Mouse (Mus musculus): ENCODE data around the gene Tgm5.
A peak's percentile ranks its signal among the peaks of the same experiment; 100 is the strongest.
"Not testable (repeated sequence)": the region's sequence is repeated elsewhere in the genome, so short reads cannot be mapped to it uniquely, and the experiment has no call there.

Gene Tgm5

DNA sequence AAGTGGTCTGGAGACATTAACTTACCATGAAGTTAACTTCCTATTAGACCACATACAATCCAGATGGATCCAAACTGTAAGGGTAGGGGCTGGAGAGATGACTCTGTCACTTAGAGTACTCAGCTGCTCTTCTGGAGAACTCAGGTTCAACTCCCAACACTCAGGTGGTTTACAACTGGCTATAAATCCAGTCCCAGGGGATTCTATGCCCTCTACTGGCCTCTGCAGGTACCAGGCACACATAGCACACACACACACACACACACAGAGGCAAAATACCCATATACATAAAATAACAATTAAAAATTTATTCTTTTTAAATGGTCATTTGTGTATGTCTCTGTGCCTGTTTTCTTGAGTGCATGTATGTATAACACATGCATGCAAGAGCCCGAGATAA is 46.3 kb downstream of the Tgm5 start:
- DNase-seq = no peak

DNA sequence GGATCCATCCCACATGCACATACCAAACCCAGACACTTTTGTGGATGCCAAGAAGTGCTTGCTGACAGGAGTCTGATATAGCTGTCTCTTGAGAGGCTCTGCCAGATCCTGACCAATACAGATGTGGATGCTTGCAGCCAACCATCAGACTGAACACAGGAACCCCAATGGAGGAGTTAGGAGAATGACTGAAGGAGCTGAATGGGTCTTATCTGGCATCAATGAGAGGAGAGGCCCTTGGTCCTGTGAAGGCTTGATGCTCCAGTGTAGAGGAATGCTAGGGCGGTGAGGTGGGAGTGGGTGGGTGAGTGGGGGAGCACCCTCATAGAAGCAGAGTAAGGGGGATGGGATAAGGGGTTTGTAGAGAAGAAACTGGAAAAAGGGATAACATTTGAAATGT is 46.8 kb downstream of the Tgm5 start:
- not testable (repeated sequence) for DNase-seq

DNA sequence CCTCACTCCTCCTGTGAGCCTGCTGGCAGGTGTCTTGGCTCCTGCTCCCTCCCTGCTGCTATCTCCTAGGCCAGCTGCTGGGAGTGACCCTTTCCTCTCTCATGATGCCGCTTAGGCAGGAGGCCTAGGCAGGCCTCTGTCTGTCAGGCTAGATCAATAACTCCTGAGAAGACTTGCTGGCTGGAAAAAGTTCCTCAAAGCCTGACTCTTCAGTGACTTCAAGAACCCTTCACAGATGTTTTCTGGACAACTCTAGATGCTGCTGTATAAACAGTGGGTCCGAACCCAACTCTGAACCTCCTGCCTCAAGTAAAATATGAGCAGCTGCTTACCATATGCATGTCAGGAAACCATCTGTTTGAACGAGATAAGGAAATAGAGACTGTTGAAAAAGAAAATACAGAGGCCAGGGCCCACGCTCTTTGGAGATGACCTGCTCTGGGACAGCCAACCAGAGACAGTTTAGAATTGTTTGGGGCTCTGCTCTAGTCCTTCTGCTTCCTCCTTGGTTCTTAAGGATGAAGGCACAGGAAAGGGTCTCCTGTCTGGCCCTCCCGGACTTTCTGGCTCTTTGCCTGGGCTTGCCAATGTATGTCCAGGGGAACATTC is 48.8 kb downstream of the Tgm5 start, which contains the start of gene Epb42:
Epb42 (minus strand) TSS at position 340 of the 609 bp plus-strand sequence.
- DNase-seq = no peak

DNA sequence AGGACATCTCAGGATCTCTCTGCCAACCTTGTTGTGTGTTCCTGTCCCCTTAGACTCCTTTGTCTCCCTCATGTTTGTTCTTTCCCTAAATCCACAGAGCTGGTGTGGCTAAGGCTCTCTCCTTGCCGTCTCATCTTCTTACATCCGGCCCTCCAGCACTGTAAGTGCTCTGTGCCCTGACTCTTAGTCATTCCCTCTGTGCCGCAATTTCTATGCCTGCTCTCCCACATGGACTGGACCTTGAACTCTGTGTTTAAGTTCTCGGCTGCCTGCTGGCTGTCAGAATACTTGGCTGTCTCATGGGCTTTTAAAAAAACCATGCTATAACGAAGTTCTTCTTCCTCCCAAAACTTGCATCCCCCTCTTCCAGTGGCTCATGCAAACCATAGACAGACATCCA is 62.7 kb downstream of the Tgm5 start:
- DNase-seq = no peak

DNA sequence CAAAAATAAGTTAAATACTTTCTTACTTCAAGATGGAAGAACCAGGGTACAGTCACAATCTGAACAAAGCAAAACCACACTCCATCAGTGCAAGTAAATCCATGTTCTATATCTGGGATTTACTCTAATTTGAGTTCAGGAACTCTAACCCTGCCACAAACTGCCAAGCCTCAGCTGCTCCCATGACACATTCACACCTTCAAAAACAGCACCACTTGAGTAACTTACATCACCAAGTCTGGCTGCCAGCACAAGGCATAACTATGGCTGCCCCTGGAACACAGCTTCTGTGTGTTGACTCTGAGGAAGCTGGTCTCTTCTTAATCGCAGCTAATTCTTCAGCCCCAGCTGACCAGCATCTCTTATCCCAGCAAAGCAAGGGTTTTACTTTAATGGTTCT is 68.5 kb downstream of the Tgm5 start:
- DNase-seq = no peak

DNA sequence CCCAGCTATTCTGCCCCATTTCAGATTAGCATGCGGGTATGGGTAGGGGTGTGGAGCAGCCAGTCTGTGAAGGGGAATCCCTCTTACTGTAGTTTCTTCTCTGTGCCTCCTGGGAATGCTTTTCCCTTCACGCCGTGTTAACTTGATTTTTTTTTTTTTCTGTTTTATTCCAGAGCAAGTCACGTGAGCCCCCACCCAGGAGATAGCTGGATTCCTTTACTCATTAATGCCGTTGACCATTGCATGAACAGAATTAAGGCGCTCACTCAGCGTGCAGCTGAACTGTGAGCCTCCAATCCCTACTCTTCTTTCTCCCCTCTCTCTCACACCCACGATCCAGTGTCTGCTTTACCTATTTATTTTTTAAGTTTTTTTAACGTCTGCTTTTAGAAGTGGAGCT is 69.4 kb downstream of the Tgm5 start:
- DNase-seq = no peak

DNA sequence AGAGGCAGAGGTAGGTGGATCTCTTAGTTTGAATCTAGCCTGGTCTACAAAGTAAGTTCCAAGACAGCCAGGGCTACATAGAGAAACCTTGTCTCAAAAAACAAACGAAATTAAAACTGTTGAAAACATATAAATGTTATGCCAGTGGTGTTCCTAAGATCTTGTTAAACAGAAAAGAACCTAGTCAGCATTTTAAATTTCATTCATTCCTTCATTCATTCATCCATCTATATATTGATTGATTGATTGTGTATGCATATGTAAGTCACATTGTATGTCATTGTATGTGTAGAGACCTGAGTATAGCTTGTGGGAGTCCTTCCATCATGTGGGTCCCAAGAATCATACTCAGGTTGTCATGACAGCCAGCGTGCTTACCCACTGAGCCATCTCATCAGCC is 70.1 kb downstream of the Tgm5 start:
- no peak for DNase-seq

DNA sequence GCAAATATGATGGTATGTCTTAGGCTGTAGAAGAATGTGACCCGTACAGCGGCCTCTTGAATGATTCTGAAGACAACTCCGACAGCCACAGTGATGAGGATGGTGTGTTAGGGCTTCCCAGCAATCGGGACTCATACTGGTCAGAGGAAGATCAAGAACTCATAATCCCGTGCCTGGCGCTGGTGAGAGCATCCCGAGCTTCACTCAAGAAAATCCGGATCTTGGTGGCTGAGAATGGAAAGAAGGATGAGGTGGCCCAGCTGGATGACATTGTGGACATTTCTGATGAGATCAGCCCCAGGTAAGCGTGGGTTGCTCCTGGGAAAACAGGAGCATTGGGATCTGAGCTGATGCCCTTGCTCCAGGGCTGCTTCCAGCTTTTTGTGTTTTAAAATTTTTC is 73.0 kb downstream of the Tgm5 start:
- DNase-seq = no peak

DNA sequence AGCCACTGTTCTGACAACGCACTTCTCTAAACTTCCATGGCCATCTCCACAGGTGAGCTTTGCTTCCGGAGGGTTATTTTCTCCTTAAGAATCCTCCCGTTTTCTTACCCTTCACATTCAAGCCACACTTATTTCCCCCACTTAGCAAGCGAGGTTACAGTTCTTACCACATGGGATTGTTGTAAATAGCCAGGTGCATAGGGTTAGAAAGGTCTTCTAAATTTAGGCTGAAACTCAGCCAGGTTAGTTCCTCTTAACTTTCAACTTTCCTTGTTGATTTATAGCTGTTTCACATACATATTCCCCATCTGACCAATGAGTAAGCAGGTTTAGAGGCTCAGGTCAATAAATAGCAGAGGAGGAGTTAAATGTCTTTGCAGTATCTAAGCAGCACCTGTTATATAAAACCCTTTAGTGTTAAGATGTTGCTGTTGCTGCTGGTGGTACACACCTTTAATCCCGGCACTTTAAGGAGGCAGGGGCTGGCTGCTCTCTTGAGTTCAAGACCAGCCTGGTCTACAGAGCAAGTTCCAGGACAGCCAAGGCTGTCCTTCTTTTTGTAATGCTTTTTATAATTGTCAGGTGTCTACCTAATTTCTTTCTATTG is 76.5 kb downstream of the Tgm5 start:
- no peak for DNase-seq

DNA sequence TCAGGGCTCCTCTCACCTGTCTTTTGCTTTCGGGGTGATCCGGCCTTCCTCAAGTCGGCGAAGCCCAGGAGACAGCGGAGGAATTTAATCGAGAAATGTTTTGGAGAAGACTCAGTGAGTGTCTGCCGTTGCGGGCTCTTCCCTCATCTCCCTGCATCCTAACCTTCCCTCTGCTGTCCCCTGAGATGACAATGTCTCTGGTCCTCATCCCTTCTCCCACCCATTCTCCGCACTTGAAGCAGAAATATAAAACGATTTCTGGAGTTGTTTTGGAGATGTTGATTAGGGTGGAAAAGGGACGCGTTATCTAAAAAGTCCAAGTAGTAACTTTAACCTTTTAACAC is 77.0 kb downstream of the Tgm5 start:
- DNase-seq = no peak

DNA sequence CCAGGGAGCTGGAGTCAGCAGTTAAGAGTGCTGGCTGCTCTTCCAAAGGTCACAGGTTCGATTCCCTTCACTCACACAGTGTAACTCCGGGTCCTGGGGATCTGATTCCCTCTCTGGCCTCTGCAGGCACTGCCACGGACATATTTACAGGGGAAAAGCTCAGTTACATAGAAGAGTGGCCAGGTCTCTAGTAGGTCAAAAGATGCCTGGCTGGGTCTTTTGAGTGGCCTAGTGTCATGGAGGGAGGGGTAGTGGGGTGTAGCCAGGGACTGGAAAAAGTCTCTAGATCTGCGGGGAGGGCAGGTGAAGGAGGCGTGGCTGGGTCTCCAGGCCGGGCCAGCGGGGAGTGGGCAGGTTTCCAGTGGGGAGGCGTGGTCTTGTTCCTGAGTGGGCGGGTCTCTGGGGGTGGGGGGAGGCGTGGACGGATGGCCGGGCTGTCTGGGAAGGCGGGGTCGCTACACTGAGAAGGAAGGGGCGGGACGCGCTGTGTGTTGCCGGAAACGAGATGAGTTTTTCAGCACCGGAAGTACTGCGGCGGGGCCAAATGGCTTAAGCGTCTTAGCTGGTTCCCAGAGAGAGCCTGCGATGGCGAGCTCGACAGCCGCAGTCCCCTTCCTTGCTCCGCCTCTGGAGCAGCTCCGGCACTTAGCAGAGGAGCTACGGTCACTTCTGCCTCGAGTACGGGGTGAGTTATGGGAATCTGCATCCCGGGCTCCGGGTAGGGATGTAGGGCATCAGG is 77.5 kb downstream of the Tgm5 start, which contains the start of gene Ccndbp1:
Ccndbp1 (plus strand) TSS at position 479 of the 739 bp plus-strand sequence.
- DNase-seq = peak; percentile 78

DNA sequence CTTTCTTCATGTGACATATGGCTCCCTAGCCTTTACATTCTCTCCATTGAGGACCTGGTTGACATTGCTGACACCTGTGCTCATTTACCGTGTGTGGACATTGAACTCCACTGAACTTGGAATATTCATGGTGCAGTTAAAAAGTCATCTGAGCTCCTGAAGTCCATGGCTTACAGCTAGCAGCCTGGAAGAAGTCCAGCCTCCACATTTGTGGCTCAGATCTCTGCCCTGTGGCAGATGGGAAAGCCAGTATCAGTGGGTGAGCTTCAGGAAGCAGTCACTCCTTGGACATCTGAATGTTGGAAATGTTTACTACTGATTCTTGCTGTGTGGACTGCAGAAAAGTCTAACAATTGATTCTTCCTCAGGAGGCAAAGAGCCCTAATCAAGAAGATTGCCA is 78.7 kb downstream of the Tgm5 start:
- peak; percentile 84 for DNase-seq

DNA sequence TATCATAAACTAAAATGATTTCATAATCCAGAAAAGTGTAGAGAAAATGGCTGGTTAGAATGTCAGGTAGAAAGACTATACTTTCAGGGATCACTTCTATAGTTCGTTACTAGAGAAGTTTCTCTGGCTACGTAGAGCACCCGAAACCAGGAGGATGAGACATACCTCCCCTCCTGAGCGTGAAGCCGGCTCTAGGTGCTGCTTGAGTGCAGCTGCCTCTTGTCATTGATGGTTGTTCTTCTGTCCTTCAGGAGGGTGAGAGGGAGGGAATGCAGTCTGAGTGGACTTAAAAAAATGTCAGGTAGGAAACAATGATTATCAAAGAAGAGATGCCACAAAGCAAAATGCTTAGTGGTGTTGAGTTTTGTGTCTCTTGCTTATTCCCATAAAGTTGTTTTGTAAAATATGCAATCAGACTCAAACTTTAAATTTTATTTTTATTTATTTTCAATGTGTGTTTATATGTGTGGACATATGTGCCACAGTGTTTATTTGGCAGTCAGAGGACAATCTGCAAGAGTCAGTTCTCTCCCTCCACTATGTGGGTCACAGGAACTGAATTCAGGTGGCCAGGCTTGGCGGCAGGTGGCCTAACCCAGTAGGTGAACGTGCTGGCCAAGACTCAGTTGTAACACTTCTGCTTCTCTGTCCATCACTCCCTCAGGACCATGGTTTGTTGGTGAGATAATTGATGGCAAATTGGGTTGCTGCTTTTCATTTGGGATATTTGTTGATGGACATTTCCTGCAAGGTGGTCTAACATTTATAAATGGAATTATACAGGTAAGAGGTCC is 81.4 kb downstream of the Tgm5 start:
- DNase-seq = peak; percentile 81

DNA sequence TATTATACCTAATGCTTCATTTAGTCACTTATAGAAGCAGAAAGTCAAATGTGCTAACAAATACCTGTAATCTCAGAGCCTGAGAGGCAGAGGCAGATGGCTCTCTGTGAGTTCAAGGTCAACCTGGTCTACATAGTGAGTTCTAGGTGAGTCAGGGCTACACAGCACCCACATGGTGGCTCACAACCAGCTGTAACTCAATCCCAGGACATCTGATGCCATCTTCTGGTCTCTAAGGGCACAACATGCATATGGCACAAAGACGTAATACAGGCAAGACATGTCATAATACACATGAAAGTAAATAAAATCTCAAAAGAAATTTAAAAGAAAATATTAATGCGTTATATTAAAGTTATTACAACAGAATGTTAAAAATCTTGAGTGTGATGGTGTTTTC is 82.1 kb downstream of the Tgm5 start:
- DNase-seq = no peak

DNA sequence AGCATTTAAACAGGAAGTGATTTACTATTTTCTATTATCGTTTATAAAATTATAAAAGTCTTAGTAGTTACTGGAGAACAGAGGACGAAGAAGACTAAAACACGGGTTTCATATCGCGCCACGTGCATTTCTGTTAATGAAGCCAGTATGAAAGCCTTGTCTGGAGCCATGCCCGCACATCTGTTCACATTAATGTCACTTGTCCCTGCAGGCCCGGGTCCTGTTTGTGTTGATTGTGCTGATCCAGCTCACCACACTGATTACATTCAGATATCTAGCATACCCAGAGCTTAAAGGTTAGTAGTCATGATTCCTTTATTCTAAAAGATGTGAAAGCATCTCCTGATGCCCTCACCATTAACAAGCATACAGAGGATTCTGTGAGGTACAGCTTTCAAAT is 86.8 kb downstream of the Tgm5 start:
- DNase-seq = no peak

DNA sequence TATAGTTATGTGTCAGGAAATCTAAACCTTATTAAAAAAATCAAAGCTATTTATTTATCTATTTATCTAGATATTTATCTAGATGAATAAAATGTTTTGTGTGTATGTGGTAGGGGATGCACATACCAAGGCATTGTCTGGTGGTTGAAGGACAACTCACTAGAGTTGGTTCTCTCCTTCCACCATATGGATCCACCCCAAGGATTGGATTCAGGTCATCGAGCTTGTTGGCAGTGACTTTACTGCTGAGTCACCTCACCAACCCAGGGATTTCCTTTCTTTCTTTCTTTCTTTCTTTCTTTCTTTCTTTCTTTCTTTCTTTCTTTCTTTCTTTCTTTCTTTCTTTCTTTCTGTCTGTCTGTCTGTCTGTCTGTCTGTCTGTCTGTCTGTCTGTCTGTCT is 89.0 kb downstream of the Tgm5 start:
- not testable (repeated sequence) for DNase-seq
